Mouse (Mus musculus) CD4-positive helper T cell, adult 2 months (primary cell): Measurements from ENCODE around the gene Txnrd2.
A peak's percentile ranks its signal among the peaks of the same experiment; 100 is the strongest.

ENCODE experiments used
- DNase-seq: peaks from one replicate; pipeline ENCODE4 v3.0.0-alpha.2; 2012; ENCODE audit warnings: low read depth, missing footprints, low spot score

The Txnrd2 gene

DNA sequence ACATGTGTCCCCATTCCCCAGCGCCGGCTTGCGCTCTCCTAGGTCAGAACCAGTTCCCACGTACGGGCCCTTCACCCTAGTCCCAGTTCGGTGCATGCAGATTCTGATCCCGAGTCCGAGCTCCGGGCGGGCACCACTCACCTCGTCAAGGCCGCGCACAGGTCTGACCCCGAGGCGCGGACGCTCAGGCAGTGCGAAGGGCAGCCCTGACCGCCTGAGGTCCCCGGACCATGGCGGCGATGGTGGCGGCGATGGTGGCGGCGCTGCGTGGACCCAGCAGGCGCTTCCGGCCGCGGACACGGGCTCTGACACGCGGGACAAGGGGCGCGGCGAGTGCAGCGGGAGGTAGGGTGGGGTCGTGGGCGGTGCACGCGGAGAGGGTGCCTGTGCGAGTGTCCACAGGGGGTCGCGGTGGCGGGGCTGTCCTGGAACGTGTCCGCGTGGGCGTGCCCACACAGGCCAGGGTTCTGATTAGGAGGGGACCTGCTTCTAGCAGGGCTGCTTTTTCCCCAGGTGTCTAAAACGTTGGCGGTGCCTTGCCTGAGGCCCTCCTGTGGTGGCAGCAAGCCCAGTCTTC, at the start of gene Txnrd2:
TSS of gene Txnrd2 (plus strand) at position 170 of the 577 bp plus-strand sequence.
- DNase-seq: peak; percentile 77

DNA sequence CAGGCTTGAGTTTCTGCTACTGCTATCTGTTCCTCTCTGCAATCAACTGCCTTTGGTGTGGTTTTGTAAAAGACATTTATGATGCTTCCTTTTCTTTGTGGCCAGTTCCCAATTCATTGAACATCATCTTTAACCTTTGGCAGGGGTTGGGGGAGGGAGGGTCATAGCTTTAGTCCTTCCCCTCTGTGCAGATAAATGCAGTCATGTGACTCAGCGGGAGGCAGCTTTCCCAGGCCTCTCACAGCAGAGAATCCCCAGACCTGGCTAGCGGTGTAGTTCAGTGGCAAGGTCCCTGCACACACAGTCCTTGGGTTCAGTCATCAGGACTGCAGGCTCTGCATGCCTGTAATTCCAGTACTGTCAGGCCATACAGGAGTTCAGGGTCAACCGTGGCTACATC, 49.0 kb upstream of the Txnrd2 start:
- DNase-seq: peak; percentile 57

DNA sequence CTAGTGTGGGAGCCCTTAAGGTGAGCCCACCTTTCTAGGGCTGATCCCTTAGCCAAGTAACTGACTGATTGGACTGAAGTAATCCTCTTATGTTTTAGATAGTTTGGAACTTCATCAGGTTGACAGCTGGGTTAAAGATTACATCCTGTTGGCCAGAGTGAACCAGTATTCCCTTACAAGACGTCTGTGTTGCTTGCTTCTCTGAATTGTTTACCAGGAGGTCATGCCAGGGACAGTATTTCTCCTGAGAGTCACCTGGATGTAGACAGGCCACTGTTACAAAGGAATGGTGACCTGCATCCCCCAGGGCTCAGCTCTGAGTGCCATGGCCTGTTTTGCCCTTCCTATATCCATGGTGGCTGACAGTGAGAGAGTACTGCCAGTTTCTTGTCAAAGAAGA, 47.7 kb upstream of the Txnrd2 start:
- no peak for DNase-seq

DNA sequence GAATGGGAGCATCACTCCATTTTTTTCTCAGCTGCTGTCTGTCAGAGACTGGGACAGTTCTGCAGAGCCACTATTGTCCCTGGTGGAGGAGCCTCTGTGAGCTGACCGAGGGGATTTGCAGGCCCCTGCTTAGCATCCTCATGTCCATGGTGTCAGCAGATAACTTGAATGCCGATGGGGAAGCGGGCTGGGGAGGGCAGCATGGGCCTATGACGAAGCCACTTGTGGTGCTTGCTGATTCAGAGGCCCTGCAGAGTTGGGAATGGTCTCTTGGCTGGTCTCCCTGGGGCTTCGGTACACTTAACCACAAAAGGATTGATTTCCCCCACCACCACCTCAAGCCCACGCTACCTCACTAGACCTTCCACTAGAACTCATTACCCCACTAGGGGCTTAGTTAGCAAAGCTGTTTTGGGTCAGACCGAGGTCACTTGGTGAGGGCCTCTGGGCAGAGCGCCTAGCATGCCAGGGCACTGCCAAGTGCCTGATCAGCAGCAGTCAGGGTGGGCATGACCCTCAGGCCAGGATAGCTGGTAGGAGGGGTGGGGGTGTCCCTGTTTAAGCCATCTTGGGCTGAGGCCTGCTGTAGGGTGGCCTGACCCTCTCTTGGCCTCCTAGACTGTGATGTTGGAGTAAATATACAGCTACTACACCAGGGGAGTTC, 46.7 kb upstream of the Txnrd2 start:
- no peak for DNase-seq

DNA sequence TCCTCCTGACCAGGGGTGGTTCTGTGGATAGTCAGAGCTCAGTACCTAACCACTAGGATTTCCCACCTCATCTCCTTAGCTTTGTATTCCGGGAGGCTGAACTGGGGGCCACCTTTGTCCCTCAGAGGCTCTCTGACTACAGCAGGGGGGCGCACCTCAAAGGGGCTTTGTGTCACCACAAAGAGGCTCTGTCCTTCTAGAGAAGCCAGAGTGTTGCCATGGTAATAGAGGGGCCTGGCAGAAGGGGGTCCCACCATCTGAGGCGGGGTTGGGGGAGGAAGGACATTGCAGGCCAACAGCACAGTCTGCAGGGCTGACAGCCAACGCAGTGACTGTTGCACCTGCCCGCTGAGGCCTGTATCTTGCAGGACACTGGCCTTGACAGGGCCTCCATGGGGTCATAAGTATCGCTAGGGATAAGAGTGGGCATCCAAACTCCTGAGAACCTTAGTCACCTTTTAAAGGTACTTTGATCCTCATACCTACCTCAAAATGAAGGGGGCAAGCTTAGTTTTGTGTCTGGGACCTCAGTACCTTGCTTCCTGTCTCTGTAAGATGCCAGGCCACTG, 45.6 kb upstream of the Txnrd2 start:
- no peak for DNase-seq

- no peak for DNase-seq
Measured at GRCm38 (mm10) chr16:18381621-18382258, 44.4 kb upstream of the Txnrd2 start.

DNA sequence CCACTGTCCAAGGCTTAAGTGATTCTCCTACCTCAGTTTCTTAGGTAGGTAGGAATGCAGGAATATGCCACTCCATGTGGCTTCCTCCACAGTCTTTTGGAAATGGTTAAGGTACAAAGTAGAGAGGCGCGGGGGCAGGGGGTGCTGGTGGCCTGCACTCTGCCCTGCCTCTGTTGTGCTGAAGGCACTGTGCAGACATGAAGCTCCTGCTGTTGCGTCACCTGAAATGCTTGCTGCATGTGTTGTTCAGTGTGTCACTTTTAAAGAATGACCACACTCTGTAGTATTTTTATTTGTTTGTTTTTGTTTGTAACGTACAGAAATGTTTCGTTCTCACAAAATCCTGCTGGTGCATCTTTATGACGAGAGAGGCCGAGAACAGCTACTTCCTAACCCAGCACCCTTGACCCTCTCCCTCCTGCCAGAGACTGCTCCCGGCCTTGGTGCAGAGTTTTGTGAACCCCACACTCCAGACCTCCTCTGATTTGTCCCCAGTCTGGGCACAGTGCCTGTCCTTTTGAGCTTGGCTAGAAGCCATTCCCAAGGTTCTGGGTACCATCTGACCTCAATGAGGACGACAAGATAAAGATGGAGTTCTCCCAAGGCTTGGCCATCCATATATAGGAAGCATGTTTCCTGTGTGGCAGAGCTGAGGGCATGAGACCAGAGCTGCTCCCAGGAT, 43.0 kb upstream of the Txnrd2 start:
- no peak for DNase-seq

- no peak for DNase-seq
Measured at GRCm38 (mm10) chr16:18383756-18384155, 42.4 kb upstream of the Txnrd2 start.

- DNase-seq: no peak
Measured at GRCm38 (mm10) chr16:18384211-18384610, 42.0 kb upstream of the Txnrd2 start.

DNA sequence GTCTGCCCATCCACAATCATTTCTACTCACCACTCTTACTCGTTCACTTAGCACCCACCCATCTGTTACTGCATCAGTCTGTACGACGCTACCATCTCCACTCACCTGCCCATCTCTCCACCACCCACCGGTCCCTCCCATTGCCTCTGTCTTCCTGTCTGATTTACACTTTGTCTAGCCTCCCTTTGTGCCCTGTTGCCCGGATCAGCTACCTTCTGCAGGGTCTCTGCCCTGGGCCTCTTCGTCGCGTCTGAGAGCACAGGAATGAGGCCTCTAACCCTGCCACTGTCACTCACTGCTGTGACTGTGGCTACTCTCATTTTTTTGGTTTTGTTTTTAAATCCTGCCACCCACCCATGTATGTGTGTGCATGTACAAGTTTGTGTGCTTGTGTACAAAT, 41.5 kb upstream of the Txnrd2 start:
- DNase-seq: no peak

GRCm38 (mm10) chr16:18385411-18385810, 40.8 kb upstream of the Txnrd2 start:
- DNase-seq: no peak

DNA sequence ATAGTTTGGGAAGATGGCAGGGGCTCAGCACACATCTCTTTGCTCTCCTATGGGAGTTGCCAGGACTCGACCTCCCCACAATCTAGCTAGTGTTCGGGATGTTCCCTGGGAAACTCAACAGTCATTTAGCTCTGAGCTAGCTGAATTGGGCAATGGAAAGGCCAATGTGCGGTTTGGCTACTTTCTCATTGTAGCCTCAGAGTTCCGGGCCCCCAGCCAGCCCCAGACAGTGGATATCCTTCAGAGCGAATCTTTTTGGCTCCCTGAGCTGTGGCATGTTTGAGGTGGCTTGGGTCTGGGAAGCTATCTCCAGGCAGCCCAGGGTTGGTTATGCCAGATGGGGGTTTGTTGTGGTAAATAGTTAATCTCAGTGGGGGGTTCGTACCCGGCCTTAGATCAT, 39.7 kb upstream of the Txnrd2 start:
- DNase-seq: no peak

DNA sequence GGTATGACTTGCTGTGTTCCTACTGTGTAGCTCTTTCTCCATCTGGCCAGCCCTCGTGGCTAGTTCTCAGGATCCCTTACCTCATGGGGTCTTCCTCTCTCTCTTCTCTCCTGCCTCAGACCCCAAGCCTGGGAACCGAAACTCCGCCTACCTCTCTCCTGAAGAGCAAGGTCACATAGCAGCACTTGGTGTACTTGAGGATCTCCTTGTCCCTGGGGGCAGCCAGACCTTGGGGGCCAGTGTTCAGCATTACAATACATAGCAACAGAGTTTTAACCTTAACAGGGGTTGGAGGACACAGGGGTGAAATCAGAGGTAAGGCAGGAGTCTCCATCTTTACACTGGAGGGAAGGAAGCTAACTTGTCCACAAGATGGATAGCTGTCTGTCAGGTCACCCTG, 39.2 kb upstream of the Txnrd2 start:
- DNase-seq: no peak

- no peak for DNase-seq
Measured at GRCm38 (mm10) chr16:18387704-18388582, 38.2 kb upstream of the Txnrd2 start.

- DNase-seq: no peak
Measured at GRCm38 (mm10) chr16:18388583-18389435, 37.4 kb upstream of the Txnrd2 start.

DNA sequence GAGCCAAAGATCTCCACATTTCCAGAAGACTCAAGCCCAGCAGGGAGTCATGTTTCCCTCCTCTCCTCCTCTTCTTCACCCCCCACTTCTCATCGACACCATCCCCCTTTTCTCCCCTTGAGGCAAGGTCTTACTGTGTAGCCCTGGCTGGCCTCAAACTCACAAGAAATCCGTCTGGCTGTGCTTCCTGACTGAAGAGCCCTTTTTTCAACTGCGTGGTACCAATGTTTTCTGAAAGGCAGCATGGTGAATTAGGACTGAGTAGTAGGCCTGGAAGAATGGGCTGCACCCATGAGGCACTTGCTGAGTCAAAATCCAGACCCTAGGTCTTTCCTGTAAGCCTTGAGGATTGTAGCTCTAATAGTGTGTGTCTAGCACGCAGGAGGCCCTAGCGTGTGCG, 35.8 kb upstream of the Txnrd2 start:
- no peak for DNase-seq

GRCm38 (mm10) chr16:18391127-18391526, 35.1 kb upstream of the Txnrd2 start:
- no peak for DNase-seq

- DNase-seq: no peak
Measured at GRCm38 (mm10) chr16:18391728-18392127, 34.5 kb upstream of the Txnrd2 start.

- DNase-seq: peak; percentile 80
Measured at GRCm38 (mm10) chr16:18392469-18393426, 33.4 kb upstream of the Txnrd2 start.
